Mouse (Mus musculus): Measurements from ENCODE around the gene Dst. TPM values are rescaled to one million over a fixed set of nuclear protein-coding genes. Genes with fewer than 3 reads are reported as not detected.
A peak's percentile ranks its signal among the peaks of the same experiment; 100 is the strongest.

The Dst gene
- polyA plus RNA-seq, 1 experiment from 2014 or later: 23.5 TPM

GRCm38 (mm10) chr1:34073436-34074169, 165.6 kb downstream of the Dst start:
- WGBS: 38% methylated on average over 10 of the region's 10 CpGs
- H3K27ac ChIP-seq: no peak overlapping the region
- H3K27me3 ChIP-seq: no peaks in the 10 kb centered on the region
- H3K4me2 ChIP-seq (replicated peaks): no peak overlapping the region
- no peak overlapping the region for H3K9ac ChIP-seq
- peaks cover 48% of the 10 kb centered on the region for H3K4me1 ChIP-seq
- 0 out of 2 replicates have a peak, but pooled peaks have one; percentile 6 for ATAC-seq (ENCODE audit: low FRiP score, low read depth)
- no peaks in the 10 kb centered on the region for H3K9me3 ChIP-seq
- no peaks in the 10 kb centered on the region for H3K36me3 ChIP-seq
- no peak overlapping the region for H3K4me3 ChIP-seq

DNA sequence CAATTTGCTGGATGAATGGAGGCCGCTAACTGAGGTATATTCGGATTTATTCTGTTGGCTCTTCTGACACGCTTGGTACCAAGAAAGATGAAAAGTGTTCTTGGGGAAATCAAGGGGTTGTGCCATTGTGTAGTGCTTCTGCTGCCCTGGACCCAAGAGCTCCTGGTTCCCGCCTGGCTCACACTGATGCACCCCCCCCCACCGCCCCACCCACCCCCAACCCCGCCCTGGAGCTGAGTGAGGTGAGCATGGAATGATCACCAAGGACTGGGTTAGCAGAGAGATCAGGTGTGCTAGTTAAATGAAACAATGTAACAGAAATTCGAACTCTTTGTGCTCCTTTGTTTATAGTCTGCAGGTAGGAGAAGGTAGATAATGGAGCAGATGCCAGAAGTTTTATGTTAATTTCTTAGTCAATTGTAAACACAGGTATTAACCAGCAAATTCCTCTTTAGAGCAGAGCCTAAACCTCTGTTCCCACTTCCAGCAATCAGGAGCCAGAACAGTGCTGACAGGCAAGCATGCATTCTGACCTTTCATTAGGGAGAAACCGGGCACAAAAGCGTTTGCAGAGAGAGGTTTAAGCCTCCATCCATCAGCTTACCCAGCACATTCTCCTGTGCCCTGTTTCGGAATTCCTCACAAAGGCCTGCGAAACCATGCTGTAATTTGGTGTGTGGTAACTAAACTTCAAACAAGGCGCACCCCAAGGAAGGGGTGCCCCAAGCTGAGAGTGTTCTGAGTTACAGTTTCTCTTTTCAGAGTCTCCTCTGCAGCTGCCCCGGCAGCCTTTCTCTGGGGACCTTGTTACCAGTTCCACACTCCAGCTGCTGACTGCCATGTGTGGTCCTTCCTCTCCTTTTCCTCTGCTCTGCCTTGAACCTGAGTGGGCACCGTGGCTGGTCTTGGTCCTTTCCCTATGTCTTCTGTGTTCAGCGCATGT, 166.5 kb downstream of the Dst start:
- 0 out of 2 replicates have a peak overlapping the region, but pooled peaks have one; percentile 4 for H3K9ac ChIP-seq
- H3K4me3 ChIP-seq: no peak overlapping the region
- no peaks in the 10 kb centered on the region for H3K36me3 ChIP-seq
- no peaks in the 10 kb centered on the region for H3K9me3 ChIP-seq
- WGBS: 19% methylated on average over 15 of the region's 15 CpGs
- H3K4me2 ChIP-seq (replicated peaks): peak overlapping the region; percentile 21; the same call in 1 of the 2 replicates
- H3K4me1 ChIP-seq: peaks cover 48% of the 10 kb centered on the region
- no peaks in the 10 kb centered on the region for H3K27me3 ChIP-seq
- peak; percentile 22; the same call in 1 of the 2 replicates for ATAC-seq (ENCODE audit: low FRiP score, low read depth)
- H3K27ac ChIP-seq: peak overlapping the region; percentile 22; the same call in 1 of the 2 replicates

- no peak overlapping the region for H3K9ac ChIP-seq
- H3K4me1 ChIP-seq: peaks cover 46% of the 10 kb centered on the region
- H3K27me3 ChIP-seq: no peaks in the 10 kb centered on the region
- H3K36me3 ChIP-seq: no peaks in the 10 kb centered on the region
- H3K27ac ChIP-seq: no peak overlapping the region
- peak overlapping the region; percentile 44 for H3K4me2 ChIP-seq (replicated peaks)
- WGBS: 9% methylated on average over 12 of the region's 12 CpGs
- peak; percentile 69 for ATAC-seq (ENCODE audit: low FRiP score, low read depth)
- H3K9me3 ChIP-seq: no peaks in the 10 kb centered on the region
- H3K4me3 ChIP-seq: 0 out of 2 replicates have a peak overlapping the region, but pooled peaks have one; percentile 9
Observed at GRCm38 (mm10) chr1:34076701-34077421, 168.8 kb downstream of the Dst start.

DNA sequence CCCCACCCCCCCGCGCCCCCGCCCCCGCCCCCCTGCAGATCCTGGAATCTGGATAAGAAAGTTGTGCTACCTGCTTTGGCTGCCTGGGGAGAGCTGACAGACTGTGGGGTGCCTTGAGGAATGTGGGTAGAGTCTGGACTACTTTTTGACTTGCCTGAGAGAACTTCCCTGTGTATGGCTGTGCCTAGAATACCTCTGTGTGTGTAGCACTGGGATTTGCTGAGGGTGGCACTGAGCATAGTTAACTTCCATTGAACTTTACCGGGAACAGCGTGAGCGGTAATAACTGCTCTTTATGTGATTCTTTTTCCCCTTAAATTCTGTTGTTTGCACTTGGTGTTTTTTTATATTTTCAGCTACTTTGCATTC, 169.4 kb downstream of the Dst start:
- H3K9ac ChIP-seq: no peak overlapping the region
- peaks cover 41% of the 10 kb centered on the region for H3K4me1 ChIP-seq
- no peak overlapping the region for H3K27ac ChIP-seq
- no peaks in the 10 kb centered on the region for H3K9me3 ChIP-seq
- H3K4me2 ChIP-seq (replicated peaks): peak overlapping the region; percentile 44
- WGBS: 13% methylated on average over 7 of the region's 7 CpGs
- 0 out of 2 replicates have a peak overlapping the region, but pooled peaks have one; percentile 9 for H3K4me3 ChIP-seq
- no peaks in the 10 kb centered on the region for H3K36me3 ChIP-seq
- no peaks in the 10 kb centered on the region for H3K27me3 ChIP-seq
- ATAC-seq (ENCODE audit: low FRiP score, low read depth): peak; percentile 66

- 72% methylated on average over 6 of the region's 6 CpGs for WGBS
- no peak for ATAC-seq (ENCODE audit: low FRiP score, low read depth)
- H3K4me2 ChIP-seq (replicated peaks): 0 out of 2 replicates have a peak overlapping the region, but pooled peaks have one; percentile 44
Observed at GRCm38 (mm10) chr1:34077941-34078340, 169.9 kb downstream of the Dst start.

DNA sequence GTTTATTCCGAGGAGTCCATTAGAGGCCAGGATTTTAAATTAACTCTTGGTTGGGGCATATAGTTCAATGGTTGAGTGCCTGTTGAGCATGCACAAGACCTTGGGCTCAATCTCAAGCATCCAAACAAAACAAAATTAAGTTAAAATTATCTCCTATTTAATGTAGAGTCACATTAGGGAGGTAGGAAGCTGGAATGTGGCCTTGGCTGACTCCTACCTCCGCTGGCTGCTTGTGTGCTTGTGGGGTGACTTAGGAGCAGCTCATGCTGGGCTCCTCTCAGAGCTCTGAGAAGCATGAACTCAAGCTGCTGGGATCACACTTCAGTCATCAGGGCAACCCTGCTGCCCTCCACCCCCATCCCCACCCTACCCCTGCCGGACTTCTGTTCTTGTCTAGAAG, 181.0 kb downstream of the Dst start:
- H3K27me3 ChIP-seq: no peaks in the 10 kb centered on the region
- ATAC-seq (ENCODE audit: low FRiP score, low read depth): no peak
- H3K4me3 ChIP-seq: no peak overlapping the region
- WGBS: 93% methylated on average over 3 of the region's 3 CpGs
- peaks cover 30% of the 10 kb centered on the region for H3K36me3 ChIP-seq
- no peak overlapping the region for H3K4me2 ChIP-seq (replicated peaks)
- no peak overlapping the region for H3K9ac ChIP-seq
- H3K4me1 ChIP-seq: peaks cover 3% of the 10 kb centered on the region; the same call in 1 of the 2 replicates
- peaks cover 9% of the 10 kb centered on the region; the same call in 1 of the 2 replicates for H3K9me3 ChIP-seq
- no peak overlapping the region for H3K27ac ChIP-seq

More at GRCm38 (mm10) chr1:34077941-34078340, 169.9 kb downstream of the Dst start:
- Histone ChIP-seq H3K4me1 (peaks cover 39% of the 10 kb centered on the region), H3K36me3 (no peaks in the 10 kb centered on the region), H3K9ac (no peak overlapping the region), H3K9me3 (no peaks in the 10 kb centered on the region), H3K27me3 (no peaks in the 10 kb centered on the region), H3K27ac (no peak overlapping the region), H3K4me3 (no peak overlapping the region)

GRCm38 (mm10) chr1:34090700-34091099, 182.7 kb downstream of the Dst start:
- Histone ChIP-seq H3K27me3 (no peaks in the 10 kb centered on the region), H3K9me3 (peaks cover 9% of the 10 kb centered on the region; the same call in 1 of the 2 replicates), H3K4me1 (peaks cover 3% of the 10 kb centered on the region; the same call in 1 of the 2 replicates), H3K4me3 (no peak overlapping the region), H3K27ac (no peak overlapping the region), H3K9ac (no peak overlapping the region), H3K36me3 (peaks cover 30% of the 10 kb centered on the region), H3K4me2 (replicated peaks) (no peak overlapping the region)
- WGBS: 82% methylated on average over 7 of the region's 7 CpGs
- no peak for ATAC-seq (ENCODE audit: low FRiP score, low read depth)

GRCm38 (mm10) chr1:34093652-34094051, 185.6 kb downstream of the Dst start:
- H3K4me3 ChIP-seq: no peak overlapping the region
- H3K9ac ChIP-seq: no peak overlapping the region
- peaks cover 3% of the 10 kb centered on the region; the same call in 1 of the 2 replicates for H3K9me3 ChIP-seq
- peaks cover 12% of the 10 kb centered on the region for H3K4me1 ChIP-seq
- H3K27ac ChIP-seq: no peak overlapping the region
- 90% methylated on average over 7 of the region's 7 CpGs for WGBS
- no peak overlapping the region for H3K4me2 ChIP-seq (replicated peaks)
- peaks cover 11% of the 10 kb centered on the region for H3K36me3 ChIP-seq
- H3K27me3 ChIP-seq: no peaks in the 10 kb centered on the region
- ATAC-seq (ENCODE audit: low FRiP score, low read depth): no peak

DNA sequence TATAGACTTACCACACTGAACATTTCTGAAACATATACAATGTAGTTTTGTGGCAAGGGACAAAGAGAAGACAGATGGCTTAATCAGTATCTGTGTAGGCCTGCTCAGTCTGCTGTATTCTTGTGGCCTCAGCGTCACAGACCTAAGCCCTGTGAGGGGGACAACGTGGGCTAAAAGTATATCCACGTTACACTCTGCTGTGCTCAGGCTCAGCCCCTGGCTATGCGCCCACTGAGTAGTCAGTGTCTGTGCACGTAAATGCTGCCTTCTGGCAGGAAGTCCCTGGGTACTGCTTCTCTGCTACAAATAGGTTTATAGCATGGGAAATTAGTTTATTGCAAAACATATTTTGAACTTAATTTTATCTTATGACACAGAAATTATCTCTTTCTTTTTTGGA, 186.3 kb downstream of the Dst start:
- Histone ChIP-seq H3K4me1 (peaks cover 12% of the 10 kb centered on the region), H3K36me3 (peaks cover 7% of the 10 kb centered on the region), H3K9ac (no peak overlapping the region), H3K9me3 (peaks cover 3% of the 10 kb centered on the region; the same call in 1 of the 2 replicates), H3K27me3 (no peaks in the 10 kb centered on the region), H3K4me3 (no peak overlapping the region), H3K27ac (no peak overlapping the region), H3K4me2 (replicated peaks) (no peak overlapping the region)
- ATAC-seq (ENCODE audit: low FRiP score, low read depth): no peak
- WGBS: 45% methylated on average over 5 of the region's 5 CpGs

DNA sequence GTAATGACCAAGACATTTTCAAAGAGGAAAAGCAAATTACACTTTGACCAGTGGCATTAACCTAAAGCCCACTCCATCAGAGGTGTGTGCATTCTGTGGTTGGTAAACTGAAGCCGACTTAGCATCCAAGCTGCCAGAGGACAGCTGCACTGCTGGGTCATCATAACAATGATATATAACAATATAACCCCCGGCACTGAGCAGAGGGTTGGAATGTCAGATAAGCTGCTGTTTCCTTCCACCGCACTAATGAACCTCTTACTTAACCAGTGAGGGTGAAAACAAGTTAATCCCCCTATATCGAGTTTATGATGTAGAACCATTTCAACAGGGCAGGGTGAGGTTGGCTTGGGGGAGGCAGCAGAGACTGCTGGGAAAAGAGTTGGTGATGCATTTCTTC, 187.1 kb downstream of the Dst start:
- H3K36me3 ChIP-seq: peaks cover under 1% of the 10 kb centered on the region; the same call in 1 of the 2 replicates
- no peak overlapping the region for H3K4me2 ChIP-seq (replicated peaks)
- no peak overlapping the region for H3K27ac ChIP-seq
- H3K9ac ChIP-seq: no peak overlapping the region
- peak; percentile 32; the same call in 1 of the 2 replicates for ATAC-seq (ENCODE audit: low FRiP score, low read depth)
- no peak overlapping the region for H3K4me3 ChIP-seq
- no peaks in the 10 kb centered on the region for H3K9me3 ChIP-seq
- H3K27me3 ChIP-seq: no peaks in the 10 kb centered on the region
- H3K4me1 ChIP-seq: peaks cover 13% of the 10 kb centered on the region
- WGBS: 21% methylated on average over 4 of the region's 4 CpGs

DNA sequence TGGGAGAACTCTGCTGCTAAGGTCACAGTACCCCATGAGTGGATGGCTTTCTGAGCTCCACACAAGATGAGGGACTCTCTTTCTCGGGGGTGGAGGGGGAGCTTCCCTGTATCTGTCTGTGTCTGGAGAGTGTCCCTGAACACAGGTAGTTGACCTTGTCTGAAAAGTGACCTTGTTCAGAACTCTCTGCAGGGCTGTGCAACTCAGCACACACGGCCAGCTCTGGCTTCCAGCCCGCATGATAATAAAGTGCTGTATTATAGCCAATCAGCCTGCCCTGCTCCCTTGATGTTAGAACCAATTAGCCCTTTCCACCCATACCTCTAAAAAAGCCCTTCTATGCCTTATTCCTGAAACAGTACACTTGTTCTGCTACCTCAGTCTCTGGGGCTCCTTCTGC, 188.9 kb downstream of the Dst start:
- Histone ChIP-seq H3K36me3 (no peaks in the 10 kb centered on the region), H3K4me2 (replicated peaks) (no peak overlapping the region), H3K9ac (no peak overlapping the region), H3K4me1 (peaks cover 17% of the 10 kb centered on the region), H3K27me3 (no peaks in the 10 kb centered on the region), H3K9me3 (no peaks in the 10 kb centered on the region), H3K27ac (peak overlapping the region; percentile 4; the same call in 1 of the 2 replicates), H3K4me3 (no peak overlapping the region)
- no peak for ATAC-seq (ENCODE audit: low FRiP score, low read depth)
- 33% methylated on average over 3 of the region's 3 CpGs for WGBS

Measured in limb, embryonic 13.5 days (tissue).